Mouse (Mus musculus): ENCODE data around the gene Esr1. TPM values are rescaled to one million over a fixed set of nuclear protein-coding genes. Genes with fewer than 3 reads are reported as not detected.
"Not testable (repeated sequence)": the region's sequence is repeated elsewhere in the genome, so short reads cannot be mapped to it uniquely, and the experiment has no call there.

Gene Esr1
- polyA plus RNA-seq, 1 experiment from 2014 or later: 0.93 TPM

DNA sequence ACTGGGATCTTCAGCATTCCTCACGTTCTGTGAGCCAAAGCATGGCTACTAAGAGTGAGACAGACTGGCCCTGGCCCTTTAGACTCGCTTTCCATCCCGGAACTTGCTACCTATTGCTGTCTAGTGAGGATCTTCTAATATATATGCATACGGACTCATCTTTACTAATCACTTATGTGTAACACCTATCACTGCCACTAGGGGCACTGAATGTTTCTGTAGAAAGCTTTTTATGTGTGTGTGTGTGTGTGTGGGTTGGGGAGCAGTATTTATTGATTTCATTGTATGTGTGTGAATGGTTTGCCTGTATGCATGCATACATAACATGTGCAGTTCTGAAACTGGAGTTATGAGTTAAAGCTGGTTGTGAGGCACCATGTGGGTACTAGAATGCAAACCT is 17.6 kb upstream of the Esr1 start:
- ATAC-seq (ENCODE audit: insufficient number of reproducible peaks, insufficient read depth, low FRiP score, low read depth): no peak

DNA sequence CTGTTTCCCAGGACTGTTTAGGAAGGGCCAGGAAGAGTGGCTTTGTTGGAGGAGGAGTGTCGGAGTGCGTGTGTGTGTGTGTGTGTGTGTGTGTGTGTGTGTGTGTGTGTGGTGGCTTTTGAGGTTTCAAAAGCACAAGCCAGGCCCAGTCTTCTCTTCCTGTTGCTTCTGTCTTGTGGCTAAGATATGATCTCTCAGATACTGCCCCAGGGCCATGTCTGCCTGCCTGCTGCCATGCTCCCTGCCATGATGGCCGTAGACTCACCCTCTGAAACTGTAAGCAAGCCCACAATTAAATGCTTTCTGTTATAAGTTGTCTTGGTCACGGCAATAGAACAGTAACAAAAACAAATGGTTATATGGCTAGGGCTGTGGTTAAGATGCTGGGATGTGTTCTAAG is 14.2 kb upstream of the Esr1 start:
- Histone ChIP-seq H3K36me3 (ENCODE audit: control insufficient read depth, insufficient read depth, low read length) (no peaks in the 10 kb centered on the region), H3K27ac (replicated peaks in 1 of 2; ENCODE audit: control insufficient read depth in 1 of 2, insufficient read depth in 1 of 2, low read depth in 2 of 2, low read length in 2 of 2) (no peak overlapping the region), H3K27me3 (ENCODE audit: control insufficient read depth, insufficient read depth, low read length) (no peaks in the 10 kb centered on the region), H3K4me3 (ENCODE audit: control insufficient read depth in 1 of 2, insufficient read depth in 1 of 2, low read depth in 1 of 2, low read length in 2 of 2) (no peak overlapping the region), H3K4me1 (ENCODE audit: control insufficient read depth in 2 of 2, insufficient read depth in 2 of 2, low read length in 2 of 2) (no peaks in the 10 kb centered on the region), H3K9ac (ENCODE audit: low read length) (no peak overlapping the region), H3K9me3 (ENCODE audit: control insufficient read depth, low read length) (no peaks in the 10 kb centered on the region), H3K4me2 (ENCODE audit: low read length) (no peak overlapping the region)
- no peak for ATAC-seq (ENCODE audit: insufficient number of reproducible peaks, insufficient read depth, low FRiP score, low read depth)
- WGBS: 84% methylated on average over 4 of the region's 4 CpGs

More for the DNA sequence above, 17.6 kb upstream of the Esr1 start:
- Histone ChIP-seq H3K9me3 (ENCODE audit: control insufficient read depth, low read length) (no peaks in the 10 kb centered on the region), H3K4me3 (ENCODE audit: control insufficient read depth in 1 of 2, insufficient read depth in 1 of 2, low read depth in 1 of 2, low read length in 2 of 2) (no peak overlapping the region), H3K4me1 (ENCODE audit: control insufficient read depth in 2 of 2, insufficient read depth in 2 of 2, low read length in 2 of 2) (no peaks in the 10 kb centered on the region), H3K27ac (replicated peaks in 1 of 2; ENCODE audit: control insufficient read depth in 1 of 2, insufficient read depth in 1 of 2, low read depth in 2 of 2, low read length in 2 of 2) (no peak overlapping the region), H3K27me3 (ENCODE audit: control insufficient read depth, insufficient read depth, low read length) (no peaks in the 10 kb centered on the region), H3K9ac (ENCODE audit: low read length) (no peak overlapping the region), H3K4me2 (ENCODE audit: low read length) (no peak overlapping the region), H3K36me3 (ENCODE audit: control insufficient read depth, insufficient read depth, low read length) (no peaks in the 10 kb centered on the region)
- 61% methylated on average over 4 of the region's 4 CpGs for WGBS

DNA sequence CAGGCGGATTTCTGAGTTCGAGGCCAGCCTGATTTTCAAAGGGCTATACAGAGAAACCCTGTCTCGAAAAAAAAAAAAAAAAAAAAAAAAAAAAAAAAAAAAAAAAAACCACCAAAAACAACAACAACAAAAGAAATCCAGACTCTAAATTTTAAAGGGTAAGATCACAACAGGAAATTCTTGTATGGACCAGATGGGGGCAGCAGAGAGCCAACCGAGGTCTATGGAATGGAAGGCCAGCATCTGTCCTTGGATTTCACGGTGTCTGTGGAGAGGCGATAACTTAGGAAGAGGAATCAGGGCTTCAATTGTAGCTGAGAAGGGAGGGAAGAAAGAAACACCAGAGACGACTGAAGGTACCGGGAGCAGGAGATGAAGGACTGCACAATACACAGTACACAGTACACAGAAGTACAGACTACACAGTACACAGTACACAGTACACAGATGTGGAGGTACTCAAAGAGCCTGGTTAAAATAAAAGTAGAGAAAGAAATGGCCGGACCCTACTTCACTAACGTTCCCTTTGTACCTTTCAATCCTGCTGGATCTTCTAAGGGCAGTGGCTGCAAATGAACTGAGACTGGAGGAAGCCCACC is 13.1 kb upstream of the Esr1 start:
- ATAC-seq (ENCODE audit: insufficient number of reproducible peaks, insufficient read depth, low FRiP score, low read depth): no peak
- Histone ChIP-seq H3K9ac (ENCODE audit: low read length) (no peak overlapping the region), H3K9me3 (ENCODE audit: control insufficient read depth, low read length) (no peaks in the 10 kb centered on the region), H3K36me3 (ENCODE audit: control insufficient read depth, insufficient read depth, low read length) (no peaks in the 10 kb centered on the region), H3K27ac (replicated peaks in 1 of 2; ENCODE audit: control insufficient read depth in 1 of 2, insufficient read depth in 1 of 2, low read depth in 2 of 2, low read length in 2 of 2) (no peak overlapping the region), H3K4me1 (ENCODE audit: control insufficient read depth in 2 of 2, insufficient read depth in 2 of 2, low read length in 2 of 2) (no peaks in the 10 kb centered on the region), H3K4me3 (ENCODE audit: control insufficient read depth in 1 of 2, insufficient read depth in 1 of 2, low read depth in 1 of 2, low read length in 2 of 2) (no peak overlapping the region), H3K4me2 (ENCODE audit: low read length) (no peak overlapping the region), H3K27me3 (ENCODE audit: control insufficient read depth, insufficient read depth, low read length) (no peaks in the 10 kb centered on the region)
- WGBS: 56% methylated on average over 10 of the region's 10 CpGs

DNA sequence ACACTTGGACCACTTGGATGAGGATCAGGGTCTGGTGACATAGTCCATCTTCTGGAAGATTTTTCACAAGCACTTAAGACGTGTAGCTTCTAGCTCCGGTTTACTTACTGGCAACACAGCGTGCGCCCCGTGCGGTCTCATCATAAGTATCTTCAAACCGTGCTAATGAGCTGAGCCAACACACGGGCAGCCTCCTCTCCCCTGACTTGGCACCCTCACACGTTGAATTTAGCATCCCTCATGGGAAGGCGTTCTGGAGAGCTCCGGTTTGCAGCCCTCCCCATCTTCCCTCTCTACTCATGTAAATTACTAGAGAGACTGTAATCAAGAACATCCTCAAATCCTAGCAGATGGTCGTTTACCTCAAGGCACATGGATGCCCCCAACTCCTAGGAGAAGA is 12.5 kb upstream of the Esr1 start:
- H3K27ac ChIP-seq (replicated peaks in 1 of 2; ENCODE audit: control insufficient read depth in 1 of 2, insufficient read depth in 1 of 2, low read depth in 2 of 2, low read length in 2 of 2): no peak overlapping the region
- H3K27me3 ChIP-seq (ENCODE audit: control insufficient read depth, insufficient read depth, low read length): no peaks in the 10 kb centered on the region
- H3K36me3 ChIP-seq (ENCODE audit: control insufficient read depth, insufficient read depth, low read length): no peaks in the 10 kb centered on the region
- ATAC-seq (ENCODE audit: insufficient number of reproducible peaks, insufficient read depth, low FRiP score, low read depth): no peak
- no peak overlapping the region for H3K9ac ChIP-seq (ENCODE audit: low read length)
- no peaks in the 10 kb centered on the region for H3K9me3 ChIP-seq (ENCODE audit: control insufficient read depth, low read length)
- no peak overlapping the region for H3K4me2 ChIP-seq (ENCODE audit: low read length)
- WGBS: 81% methylated on average over 12 of the region's 12 CpGs
- no peak overlapping the region for H3K4me3 ChIP-seq (ENCODE audit: control insufficient read depth in 1 of 2, insufficient read depth in 1 of 2, low read depth in 1 of 2, low read length in 2 of 2)
- H3K4me1 ChIP-seq (ENCODE audit: control insufficient read depth in 2 of 2, insufficient read depth in 2 of 2, low read length in 2 of 2): no peaks in the 10 kb centered on the region

DNA sequence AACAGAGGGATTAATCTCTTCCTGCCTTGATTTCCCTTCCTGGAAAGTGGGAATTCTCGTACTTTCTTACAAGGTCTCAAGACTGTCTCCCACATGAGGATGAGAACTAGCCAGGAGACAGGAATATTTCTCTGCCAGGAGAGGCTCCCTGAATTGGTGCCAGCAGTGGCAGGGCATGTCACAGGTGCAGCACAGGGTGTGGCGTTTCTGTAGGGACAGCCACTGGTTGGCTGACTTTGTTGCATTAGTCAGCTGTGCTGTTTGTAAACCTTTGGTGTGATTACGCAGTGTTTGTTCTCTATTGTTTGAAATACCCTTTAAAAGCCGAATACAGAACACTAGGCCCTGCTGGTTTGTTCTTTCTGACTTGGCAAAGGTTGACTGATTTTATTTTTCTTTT is 11.8 kb upstream of the Esr1 start:
- whole genome bisulfite sequencing: 78% methylated on average over 4 of the region's 4 CpGs
- ATAC-seq (ENCODE audit: insufficient number of reproducible peaks, insufficient read depth, low FRiP score, low read depth): no peak
- no peaks in the 10 kb centered on the region for H3K27me3 ChIP-seq (ENCODE audit: control insufficient read depth, insufficient read depth, low read length)

DNA sequence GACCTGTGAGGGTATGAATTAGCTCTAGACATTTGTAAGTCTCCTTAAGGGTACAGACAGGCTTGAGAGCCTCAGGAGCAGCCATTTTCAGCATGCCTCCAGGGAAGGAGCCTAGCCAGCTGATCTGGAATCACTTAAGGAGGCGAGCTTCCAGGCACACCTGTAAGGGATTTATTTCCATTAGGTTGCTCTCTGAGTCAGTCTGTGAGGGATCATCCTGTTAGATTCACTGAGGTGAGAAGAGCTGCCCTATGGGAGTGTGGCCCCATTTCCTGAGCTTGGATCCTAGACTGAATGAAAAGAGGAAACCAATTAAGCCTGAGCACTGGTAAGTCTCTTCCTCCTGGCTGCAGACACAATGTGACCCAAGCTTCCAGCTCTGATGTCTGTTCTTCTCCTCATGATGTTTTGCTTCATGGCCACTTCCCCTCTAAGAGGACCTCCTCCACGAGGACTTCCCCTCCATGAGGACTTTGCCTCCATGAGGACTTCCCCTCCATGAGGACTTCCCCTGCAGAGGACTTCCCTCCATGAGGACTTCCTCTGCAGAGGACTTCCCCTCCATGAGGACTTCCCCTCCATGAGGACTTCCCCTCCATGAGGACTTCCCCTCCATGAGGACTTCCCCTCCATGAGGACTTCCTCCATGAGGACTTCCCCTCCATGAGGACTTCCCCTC is 10.5 kb upstream of the Esr1 start:
- Histone ChIP-seq H3K27ac (replicated peaks in 1 of 2; ENCODE audit: control insufficient read depth in 1 of 2, insufficient read depth in 1 of 2, low read depth in 2 of 2, low read length in 2 of 2) (no peak overlapping the region), H3K4me2 (ENCODE audit: low read length) (no peak overlapping the region), H3K9ac (ENCODE audit: low read length) (no peak overlapping the region), H3K9me3 (ENCODE audit: control insufficient read depth, low read length) (no peaks in the 10 kb centered on the region), H3K27me3 (ENCODE audit: control insufficient read depth, insufficient read depth, low read length) (no peaks in the 10 kb centered on the region), H3K36me3 (ENCODE audit: control insufficient read depth, insufficient read depth, low read length) (no peaks in the 10 kb centered on the region), H3K4me3 (ENCODE audit: control insufficient read depth in 1 of 2, insufficient read depth in 1 of 2, low read depth in 1 of 2, low read length in 2 of 2) (no peak overlapping the region), H3K4me1 (ENCODE audit: control insufficient read depth in 2 of 2, insufficient read depth in 2 of 2, low read length in 2 of 2) (no peaks in the 10 kb centered on the region)
- 56% methylated on average over 2 of the region's 2 CpGs for WGBS
- no peak for ATAC-seq (ENCODE audit: insufficient number of reproducible peaks, insufficient read depth, low FRiP score, low read depth)

More for the DNA sequence above, 11.8 kb upstream of the Esr1 start:
- no peak overlapping the region for H3K9ac ChIP-seq (ENCODE audit: low read length)
- H3K27ac ChIP-seq (replicated peaks in 1 of 2; ENCODE audit: control insufficient read depth in 1 of 2, insufficient read depth in 1 of 2, low read depth in 2 of 2, low read length in 2 of 2): no peak overlapping the region
- H3K4me3 ChIP-seq (ENCODE audit: control insufficient read depth in 1 of 2, insufficient read depth in 1 of 2, low read depth in 1 of 2, low read length in 2 of 2): no peak overlapping the region
- no peaks in the 10 kb centered on the region for H3K36me3 ChIP-seq (ENCODE audit: control insufficient read depth, insufficient read depth, low read length)
- H3K9me3 ChIP-seq (ENCODE audit: control insufficient read depth, low read length): no peaks in the 10 kb centered on the region
- H3K4me2 ChIP-seq (ENCODE audit: low read length): no peak overlapping the region
- no peaks in the 10 kb centered on the region for H3K4me1 ChIP-seq (ENCODE audit: control insufficient read depth in 2 of 2, insufficient read depth in 2 of 2, low read length in 2 of 2)

DNA sequence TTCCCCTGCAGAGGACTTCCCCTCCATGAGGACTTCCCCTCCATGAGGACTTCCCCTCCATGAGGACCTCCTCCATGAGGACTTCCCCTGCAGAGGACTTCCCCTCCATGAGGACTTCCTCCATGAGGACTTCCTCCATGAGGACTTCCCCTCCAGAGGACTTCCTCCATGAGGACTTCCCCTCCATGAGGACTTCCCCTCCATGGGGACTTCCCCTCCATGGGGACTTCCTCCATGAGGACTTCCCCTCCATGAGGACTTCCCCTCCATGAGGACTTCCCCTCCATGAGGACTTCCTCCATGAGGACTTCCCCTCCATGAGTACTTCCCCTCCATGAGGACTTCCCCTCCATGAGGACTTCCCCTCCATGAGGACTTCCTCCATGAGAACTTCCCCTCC is 9.8 kb upstream of the Esr1 start:
- H3K36me3 ChIP-seq (ENCODE audit: control insufficient read depth, insufficient read depth, low read length); H3K4me1 ChIP-seq (ENCODE audit: control insufficient read depth in 2 of 2, insufficient read depth in 2 of 2, low read length in 2 of 2); H3K4me2 ChIP-seq (ENCODE audit: low read length); ATAC-seq (ENCODE audit: insufficient number of reproducible peaks, insufficient read depth, low FRiP score, low read depth); H3K27me3 ChIP-seq (ENCODE audit: control insufficient read depth, insufficient read depth, low read length); H3K9me3 ChIP-seq (ENCODE audit: control insufficient read depth, low read length); H3K4me3 ChIP-seq (ENCODE audit: control insufficient read depth in 1 of 2, insufficient read depth in 1 of 2, low read depth in 1 of 2, low read length in 2 of 2); H3K27ac ChIP-seq (replicated peaks in 1 of 2; ENCODE audit: control insufficient read depth in 1 of 2, insufficient read depth in 1 of 2, low read depth in 2 of 2, low read length in 2 of 2); H3K9ac ChIP-seq (ENCODE audit: low read length): not testable (repeated sequence)

DNA sequence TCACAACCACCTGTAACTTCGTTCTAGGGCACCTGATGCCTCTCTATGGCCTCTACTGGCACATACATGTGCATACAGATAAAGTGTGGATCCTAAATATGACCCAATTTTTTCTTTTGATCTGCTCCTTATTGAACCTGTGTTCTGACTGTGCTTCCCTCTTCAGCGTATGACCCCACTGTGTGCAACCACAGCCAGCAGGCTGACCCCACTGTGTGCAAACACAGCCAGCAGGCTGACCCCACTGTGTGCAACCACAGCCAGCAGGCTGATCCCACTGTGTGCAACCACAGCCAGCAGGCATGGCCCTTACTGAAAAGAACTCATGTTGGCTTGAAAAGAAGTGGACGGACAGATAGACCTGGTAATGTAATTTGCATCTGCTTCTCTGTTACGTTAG is 8.9 kb upstream of the Esr1 start:
- Histone ChIP-seq H3K27ac (replicated peaks in 1 of 2; ENCODE audit: control insufficient read depth in 1 of 2, insufficient read depth in 1 of 2, low read depth in 2 of 2, low read length in 2 of 2) (no peak overlapping the region), H3K27me3 (ENCODE audit: control insufficient read depth, insufficient read depth, low read length) (no peaks in the 10 kb centered on the region), H3K36me3 (ENCODE audit: control insufficient read depth, insufficient read depth, low read length) (no peaks in the 10 kb centered on the region), H3K9ac (ENCODE audit: low read length) (no peak overlapping the region), H3K4me1 (ENCODE audit: control insufficient read depth in 2 of 2, insufficient read depth in 2 of 2, low read length in 2 of 2) (no peaks in the 10 kb centered on the region), H3K4me3 (ENCODE audit: control insufficient read depth in 1 of 2, insufficient read depth in 1 of 2, low read depth in 1 of 2, low read length in 2 of 2) (no peak overlapping the region), H3K9me3 (ENCODE audit: control insufficient read depth, low read length) (no peaks in the 10 kb centered on the region), H3K4me2 (ENCODE audit: low read length) (no peak overlapping the region)
- no peak for ATAC-seq (ENCODE audit: insufficient number of reproducible peaks, insufficient read depth, low FRiP score, low read depth)
- WGBS: 68% methylated on average over 4 of the region's 4 CpGs
